Mouse (Mus musculus): ENCODE measurements around the gene Sel1l.

Sel1l gene

DNA sequence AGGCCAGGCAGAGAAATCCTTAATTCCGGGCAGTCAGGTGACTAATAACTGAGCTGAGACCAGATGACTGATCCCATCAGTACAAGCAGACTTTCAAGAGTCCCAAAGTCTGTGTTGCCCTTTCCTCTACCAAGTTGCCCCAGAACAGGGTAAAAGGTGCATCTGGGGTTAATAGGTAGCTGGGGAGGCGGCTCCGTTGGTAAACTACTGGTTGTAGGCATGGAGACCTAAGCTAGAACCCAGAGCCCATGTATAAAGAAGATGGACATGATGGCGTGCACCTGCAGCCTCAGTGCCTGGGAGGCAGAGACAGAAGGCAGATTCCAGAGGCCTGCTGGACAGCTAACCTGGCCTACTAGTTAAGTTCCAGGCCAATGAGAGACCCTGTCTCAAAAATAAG, 30.2 kb downstream of the Sel1l start:
- DNase-seq (ENCODE audit: low read depth) = no peak

DNA sequence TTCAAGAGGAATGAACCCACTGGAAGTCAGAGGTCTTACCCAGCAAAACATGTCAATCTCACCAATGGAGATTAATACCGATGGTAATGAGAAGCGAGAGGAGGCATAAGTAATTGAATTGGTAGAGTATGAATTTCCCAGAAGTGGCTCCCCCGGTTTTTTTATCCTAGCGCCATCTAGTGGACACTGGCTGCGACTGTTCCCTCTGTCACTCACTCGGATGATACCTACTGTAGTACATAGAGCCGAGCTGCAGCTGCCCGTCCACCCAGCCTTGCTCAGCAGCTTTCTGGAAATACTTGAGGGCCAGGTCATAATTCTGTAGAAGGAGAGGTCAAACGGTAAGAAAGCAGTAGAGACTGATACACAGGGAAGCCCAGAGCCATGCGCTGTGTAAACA, 33.0 kb downstream of the Sel1l start:
- DNase-seq (ENCODE audit: low read depth) = peak; percentile 67

DNA sequence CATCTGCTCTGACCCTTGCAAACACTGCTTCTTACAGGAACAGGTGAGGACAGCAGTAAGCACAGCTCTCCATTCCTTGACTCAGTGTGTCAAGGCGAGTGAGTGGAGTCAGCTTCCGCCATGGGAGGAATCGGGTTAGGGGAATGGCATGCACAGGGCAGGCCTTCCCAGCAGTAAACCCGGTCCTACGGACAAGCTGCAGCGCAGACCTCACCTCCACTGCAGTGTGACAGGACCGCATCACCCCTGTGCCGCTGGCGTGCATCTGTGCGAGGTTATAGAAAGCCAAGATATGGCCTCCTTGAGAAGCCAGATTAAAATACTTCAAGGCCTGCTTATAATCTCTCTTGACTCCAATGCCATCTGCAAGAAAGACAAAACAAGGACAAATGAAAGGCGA, 33.4 kb downstream of the Sel1l start:
- DNase-seq (ENCODE audit: low read depth) = no peak

DNA sequence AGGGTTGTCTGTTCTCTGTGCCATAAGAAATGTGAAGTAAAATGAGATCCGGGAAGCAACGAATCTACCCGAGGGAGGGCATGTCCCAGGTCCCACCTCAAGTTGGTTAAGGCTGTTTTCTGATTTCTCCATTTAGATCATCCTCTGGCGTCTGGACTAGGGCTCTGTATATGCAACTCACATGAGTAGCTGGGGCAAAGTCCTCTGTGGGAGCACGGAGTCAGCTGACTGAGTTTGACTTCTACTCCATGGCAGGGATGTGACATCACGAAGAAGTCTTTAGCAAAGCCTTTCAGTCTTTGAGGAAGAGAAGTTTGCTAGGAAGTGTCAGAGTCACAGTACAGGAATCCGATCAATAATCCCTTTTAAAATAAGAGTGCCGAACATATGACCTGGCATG, 40.0 kb downstream of the Sel1l start:
- DNase-seq (ENCODE audit: low read depth) = no peak

DNA sequence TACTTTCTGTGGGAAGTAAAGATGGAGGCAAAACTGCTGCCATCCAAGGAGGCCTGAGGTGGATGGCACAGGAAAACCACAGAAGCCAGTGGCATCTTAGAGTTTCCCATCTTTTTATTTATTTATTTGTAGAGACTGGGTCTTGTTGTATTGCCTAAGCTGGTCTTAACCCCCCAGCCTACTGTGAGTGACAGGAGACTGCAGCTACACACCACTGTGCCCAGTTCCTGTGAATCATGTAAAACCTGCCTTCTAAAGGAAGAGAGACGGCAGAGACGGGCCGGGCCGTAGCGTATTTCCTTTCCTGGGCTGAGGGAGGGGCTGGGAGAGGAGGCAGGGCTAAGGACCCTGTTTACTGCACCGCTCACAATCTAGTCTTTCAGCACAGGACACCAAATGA, 41.2 kb downstream of the Sel1l start:
- DNase-seq (ENCODE audit: low read depth) = no peak

DNA sequence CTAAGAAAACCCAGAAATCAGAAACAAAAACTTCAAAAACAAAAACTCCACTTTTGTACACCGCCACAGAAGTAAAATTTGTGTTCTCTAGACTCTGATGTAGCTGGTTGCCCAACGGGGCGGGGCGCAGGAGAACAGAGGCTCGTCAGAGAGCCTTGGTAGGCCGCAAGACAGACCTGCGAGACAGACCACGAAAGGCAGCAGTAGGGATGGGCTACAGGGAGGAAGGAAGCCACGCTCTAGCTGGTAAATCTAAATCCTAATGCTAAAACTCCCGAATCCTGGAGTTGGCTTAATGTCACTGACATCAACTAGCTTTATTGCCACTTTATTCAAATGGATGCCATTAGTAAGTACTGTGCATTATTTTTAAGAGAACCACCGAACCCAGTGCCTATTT, 41.9 kb downstream of the Sel1l start:
- no peak for DNase-seq (ENCODE audit: low read depth)

DNA sequence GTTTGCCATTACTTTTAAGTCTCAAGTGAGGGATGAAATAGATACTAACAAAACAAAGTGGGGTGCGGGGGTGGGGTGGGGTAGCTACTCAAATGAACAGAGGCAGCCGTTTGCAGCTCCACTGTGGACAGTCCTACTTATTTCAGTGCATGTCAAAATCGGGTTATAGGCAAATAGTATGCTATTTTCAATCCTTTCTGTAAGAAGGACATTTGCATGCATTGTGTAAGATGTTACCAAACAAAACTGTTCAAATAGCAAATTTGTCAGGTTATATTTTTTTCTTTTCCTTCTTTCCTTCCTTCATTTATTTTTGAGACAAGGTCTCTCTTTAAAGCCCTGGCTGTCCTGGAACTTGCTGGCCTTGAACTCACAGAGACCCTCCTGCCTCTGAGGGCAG, 44.7 kb downstream of the Sel1l start:
- no peak for DNase-seq (ENCODE audit: low read depth)

DNA sequence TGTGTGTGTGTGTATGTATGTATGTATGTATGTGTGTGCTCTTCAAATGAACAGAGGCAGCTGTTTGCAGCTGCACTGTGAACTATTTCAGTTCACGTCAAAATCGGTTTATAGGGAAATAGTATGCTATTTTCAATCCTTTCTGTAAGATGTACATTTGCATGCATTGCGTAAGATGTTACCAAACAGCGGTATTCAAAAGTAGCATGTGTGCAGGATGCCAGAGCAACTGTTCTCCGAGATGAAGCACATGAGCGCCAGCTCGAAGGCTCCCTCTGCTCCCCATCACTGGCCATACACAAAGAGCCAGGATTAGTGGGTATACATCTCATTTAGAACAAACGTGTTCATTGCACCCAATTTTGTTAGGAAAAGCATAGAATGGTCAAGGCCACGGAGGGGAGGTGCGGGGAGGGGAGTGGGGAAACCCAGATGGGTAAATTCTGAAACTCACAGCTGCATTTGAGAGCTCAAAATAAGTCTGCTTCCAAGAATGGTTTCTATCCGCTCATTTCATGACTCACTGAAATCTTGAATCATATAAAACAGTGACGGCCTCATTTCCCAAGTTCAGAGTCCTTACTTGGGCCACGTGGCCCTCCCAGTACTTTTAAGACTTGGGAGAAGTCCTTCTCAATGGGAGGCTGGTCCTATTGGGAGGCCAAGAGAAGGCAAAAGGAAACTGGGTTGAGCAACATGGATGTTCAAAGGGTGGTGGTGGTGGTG, 45.6 kb downstream of the Sel1l start:
- no peak for DNase-seq (ENCODE audit: low read depth)

DNA sequence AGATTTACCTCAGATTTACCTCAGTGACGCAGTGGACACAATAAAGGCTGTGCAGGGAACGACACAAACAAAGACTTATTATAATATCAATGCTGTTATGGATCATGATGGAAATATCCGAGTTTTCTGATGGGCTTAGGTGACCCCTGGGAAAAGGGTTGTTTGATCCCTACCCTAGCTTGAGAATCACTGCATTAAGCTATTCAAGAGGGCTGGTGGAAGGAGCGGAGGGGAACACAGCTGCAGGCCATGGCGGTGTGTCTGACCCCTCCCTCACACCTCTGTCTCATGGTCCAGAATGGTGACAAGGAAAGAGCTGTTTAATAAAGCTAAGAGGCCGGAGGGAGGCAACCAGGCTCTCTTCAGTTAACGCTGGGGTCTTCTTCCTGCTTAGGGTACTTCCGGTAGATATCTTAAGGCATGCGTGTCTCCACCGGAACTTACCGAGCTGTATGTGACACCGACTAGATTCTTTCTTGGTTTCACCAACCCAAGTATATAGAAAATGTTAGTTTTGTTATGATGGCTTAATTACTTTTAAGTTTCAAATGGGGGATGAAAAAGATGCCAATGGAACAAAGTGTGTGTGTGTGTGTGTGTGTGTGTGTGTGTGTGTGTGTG, 46.3 kb downstream of the Sel1l start:
- DNase-seq (ENCODE audit: low read depth) = no peak

DNA sequence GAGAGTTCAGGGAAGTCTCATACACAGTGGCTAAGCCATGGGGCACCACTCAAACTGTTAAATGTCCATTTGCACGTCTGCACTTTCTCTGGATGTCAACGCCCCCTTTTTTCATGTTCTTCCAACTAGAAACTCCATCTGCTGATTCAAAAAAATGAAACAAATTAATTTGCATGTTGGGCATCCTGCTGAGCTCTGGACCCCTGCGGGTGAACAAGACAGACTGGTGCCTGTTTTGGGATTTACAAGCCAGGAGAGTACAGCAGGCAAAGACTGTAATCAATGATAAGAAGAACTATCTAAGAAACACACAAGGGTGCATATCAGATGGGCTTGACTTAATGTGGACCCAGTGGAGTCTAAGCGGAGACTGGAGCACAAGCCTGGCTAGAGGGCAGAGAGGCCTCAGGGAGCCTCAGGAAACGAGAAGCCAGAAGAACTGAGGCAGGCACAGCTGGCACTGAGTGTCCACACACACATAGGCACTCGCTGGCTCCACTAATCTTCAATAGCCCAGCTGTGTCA, 48.0 kb downstream of the Sel1l start:
- no peak for DNase-seq (ENCODE audit: low read depth)

DNA sequence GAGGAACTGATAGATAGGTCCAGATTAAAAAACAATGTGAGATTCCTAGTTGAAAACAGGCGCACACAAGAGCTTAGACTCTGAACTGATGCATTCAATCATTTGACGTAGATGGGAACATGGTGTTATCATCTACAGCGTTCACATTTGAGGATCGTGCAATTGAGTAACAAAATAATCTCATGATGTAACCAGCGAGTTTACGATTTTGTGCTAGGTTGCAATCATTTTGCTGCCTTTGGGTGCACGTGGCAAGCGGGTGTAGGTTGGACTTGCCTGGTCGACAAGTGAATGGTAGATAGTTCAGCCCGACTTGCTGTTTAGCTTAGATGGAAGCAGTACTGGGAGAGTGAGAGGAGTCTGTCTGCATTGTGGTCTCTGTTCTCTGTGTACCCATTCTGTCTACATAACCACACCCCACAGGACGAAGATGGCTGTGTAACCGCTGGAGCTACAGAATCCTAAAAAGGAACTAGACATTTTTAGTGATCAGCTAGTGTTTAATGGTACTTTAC, 49.1 kb downstream of the Sel1l start:
- no peak for DNase-seq (ENCODE audit: low read depth)

DNA sequence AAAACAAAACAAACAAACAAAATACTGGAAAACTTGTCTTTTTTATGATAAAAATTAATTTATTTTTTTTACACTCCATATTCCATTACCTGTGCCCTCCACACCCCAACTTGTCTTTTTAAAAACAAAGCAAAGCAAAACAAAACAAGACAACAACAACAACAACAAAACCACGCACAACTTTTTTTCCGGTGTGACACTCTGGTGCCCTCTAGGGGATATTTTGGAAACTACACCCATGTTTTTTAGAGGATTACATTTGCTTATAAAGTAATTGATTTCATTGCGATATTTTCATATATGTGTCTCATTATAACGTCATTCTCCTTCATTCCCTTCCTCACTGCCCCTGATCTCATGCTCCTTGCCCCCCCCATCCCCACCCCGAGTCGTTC, 49.6 kb downstream of the Sel1l start:
- DNase-seq (ENCODE audit: low read depth) = peak; percentile 66

DNA sequence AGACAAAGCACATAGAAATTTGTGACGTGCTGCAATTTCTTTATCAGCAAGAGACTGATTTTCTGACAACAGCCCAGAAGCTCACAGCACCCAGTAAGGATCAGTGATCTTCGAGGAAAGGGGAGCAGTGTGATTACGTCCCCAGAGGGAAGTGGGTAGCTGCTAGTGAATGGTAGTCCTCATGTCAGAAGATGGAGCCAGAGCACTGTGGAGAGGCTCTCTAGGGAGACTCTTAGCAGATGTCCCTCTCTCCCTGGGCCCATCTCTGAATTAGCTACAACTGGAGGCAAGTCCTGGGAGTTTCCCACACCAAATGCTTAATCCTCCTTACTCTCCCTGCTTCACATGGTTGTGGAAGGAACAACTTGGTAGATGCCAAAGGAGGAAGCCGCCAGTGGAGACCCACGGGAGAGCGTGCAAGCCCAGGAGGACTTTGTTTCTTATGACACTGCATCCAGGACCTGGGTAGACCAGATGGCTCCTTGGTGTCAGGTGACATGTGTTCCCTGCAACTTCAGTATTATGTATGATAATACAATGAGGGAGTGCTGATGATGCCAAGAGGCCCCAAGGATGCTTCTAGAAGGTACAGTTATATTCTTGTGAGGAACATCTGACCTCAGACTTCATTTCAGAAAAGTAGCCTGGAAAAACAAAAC, 50.1 kb downstream of the Sel1l start:
- peak; percentile 35 for DNase-seq (ENCODE audit: low read depth)

DNA sequence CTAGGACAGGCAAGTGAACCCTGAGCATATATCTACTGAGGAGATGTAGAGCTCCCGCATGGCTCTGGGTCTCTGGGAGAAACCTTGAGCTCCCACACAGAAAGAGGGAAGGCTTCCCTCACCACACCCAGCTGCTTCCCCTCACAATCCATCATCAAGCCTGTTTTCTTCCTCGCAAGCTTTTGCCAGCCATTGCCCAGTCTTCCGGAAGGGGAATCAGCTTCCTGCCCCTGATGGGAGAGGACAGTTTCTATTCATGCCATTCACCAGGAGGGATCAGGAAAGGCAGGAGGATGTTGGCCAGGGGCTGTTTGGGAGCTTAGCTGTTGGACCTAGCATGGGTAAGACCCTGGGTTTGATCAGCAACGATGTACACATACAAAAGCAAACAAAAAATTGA, 52.2 kb downstream of the Sel1l start:
- no peak for DNase-seq (ENCODE audit: low read depth)

DNA sequence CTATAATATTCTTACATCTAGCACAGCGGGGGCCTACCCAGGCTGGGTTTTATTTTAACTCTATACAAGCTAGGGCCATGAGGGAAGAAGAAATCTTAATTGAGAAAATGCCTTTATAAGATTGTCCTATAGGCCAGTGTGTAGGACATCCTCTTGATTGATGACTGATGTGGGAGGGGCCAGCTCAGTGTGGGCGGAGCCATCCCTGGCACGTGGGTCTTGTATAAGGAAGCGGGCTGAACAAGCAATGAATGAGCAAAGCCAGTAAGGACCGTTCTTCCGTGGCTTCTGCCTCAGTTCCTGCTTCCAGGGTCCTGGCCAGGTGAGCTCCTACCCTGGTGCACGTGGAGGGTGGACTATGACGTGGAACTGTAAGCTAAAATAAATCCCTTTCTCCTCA, 55.7 kb downstream of the Sel1l start:
- no peak for DNase-seq (ENCODE audit: low read depth)

DNA sequence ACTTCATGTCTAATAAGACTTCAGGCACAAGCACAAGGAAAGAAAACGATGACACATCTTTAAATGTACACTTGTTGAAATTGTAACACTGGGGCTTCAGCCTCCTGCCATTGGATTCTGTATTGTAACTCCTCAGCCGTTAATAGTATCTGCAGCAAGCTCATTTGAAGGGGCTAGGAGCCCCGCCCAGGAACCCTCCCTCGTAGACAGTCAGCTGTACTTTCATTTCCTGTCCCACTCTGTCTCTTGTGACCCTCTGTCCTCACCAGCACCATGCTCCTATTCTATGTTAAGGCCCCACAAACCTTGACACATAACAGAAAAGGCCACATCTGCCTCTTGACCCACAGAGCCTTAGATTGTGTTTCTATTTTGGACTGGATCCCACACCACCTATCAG, 57.1 kb downstream of the Sel1l start:
- DNase-seq (ENCODE audit: low read depth) = no peak

DNA sequence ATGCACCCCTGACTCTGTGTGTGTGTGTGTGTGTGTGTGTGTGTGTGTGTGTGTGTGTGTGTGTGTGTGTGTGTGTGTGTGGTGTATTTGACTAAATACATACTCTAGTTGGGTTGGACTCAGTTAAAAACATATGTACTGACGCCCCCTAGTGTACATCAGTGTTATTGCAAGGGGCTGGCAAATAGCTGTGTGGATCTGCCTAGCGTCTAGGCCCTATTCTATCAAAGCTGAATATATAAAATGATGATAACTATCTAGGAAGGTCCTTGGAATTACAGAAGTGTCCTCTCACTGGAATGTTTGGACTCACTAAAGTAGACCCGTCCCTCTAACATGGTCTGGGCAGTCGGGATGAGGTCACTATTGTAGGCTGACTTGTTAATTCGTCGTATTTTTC, 59.2 kb downstream of the Sel1l start:
- peak; percentile 81 for DNase-seq (ENCODE audit: low read depth)

DNA sequence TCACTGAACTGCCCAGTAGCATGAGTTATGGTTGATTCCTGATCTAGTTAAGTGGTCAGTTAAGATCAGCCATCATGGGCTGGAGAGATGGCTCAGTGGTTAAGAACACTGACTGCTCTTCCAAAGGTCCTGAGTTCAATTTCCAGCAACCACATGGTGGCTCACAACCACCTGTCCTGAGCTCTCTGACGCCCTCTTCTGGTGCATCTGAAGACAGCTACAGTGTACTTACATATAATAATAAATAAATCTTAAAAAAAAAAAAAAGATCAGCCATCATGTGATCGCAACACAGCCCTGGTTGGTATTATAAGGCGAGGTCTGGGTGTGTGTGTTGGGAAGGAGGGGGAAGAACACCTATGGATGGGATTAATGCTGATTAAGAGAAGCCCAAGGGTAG, 60.5 kb downstream of the Sel1l start:
- peak; percentile 43 for DNase-seq (ENCODE audit: low read depth)

DNA sequence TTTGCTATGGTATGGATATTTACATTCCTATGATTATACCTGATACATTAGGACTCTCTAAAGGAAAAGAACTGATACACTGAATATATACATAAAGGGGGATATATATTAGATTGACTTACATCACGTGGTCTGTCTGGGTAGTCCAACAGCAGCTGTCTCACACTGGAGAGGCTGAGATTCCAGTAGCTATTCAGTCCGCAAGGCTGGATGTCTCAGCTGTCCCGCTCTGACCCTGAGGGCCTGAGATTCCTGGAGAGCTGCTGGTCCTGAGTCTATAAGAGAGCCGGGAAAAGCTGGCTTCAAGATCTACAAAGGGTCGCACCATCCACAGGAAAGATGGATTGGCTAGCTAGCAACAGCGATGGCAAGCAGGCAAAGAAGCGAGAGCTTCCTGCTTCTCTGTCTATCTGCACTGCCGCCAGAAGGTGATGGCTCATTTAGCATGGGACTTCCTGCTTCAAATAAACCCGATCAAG, 61.0 kb downstream of the Sel1l start, which contains the start of gene Ston2:
Ston2 (minus strand) TSS at position 429 of the 479 bp plus-strand sequence.
- no peak for DNase-seq (ENCODE audit: low read depth)

DNA sequence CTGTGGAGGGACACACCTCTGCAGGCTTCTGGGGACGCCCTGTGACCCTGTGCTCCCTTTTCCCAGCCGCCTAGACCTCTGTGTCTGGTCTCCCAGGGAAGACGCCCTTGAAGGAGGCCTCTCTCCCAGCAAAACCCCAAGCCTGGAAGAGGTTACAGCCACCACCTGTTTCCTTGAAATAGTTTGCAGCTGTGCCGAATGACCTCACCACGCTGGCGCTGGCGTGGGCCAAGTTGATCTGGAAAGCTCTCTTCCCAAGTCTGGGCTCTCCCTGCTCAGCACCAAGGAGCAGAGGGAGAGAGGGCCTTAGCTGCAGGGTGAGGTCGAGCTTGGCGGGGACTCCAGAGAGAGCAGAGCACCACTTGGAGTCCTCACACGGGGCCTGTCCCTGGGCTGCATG, 62.6 kb downstream of the Sel1l start:
- DNase-seq (ENCODE audit: low read depth) = no peak

DNA sequence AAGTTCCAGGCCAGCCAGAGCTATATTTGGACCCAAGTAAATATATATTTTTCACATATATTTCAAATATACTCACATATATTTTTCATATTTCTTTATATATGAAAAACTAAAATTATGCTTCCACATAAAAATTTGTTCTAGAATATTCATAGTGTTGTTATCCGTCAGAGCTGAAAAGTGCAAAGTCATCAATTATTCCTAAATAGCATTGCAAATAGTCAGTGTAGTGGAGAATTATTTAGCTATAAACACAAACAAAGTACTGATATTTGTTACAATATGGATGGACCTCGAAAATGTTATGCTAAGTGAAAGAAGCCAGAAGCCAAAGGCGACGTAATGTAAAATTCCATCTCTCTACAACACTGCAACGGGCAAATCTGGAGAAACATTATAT, 67.5 kb downstream of the Sel1l start:
- DNase-seq (ENCODE audit: low read depth) = no peak

DNA sequence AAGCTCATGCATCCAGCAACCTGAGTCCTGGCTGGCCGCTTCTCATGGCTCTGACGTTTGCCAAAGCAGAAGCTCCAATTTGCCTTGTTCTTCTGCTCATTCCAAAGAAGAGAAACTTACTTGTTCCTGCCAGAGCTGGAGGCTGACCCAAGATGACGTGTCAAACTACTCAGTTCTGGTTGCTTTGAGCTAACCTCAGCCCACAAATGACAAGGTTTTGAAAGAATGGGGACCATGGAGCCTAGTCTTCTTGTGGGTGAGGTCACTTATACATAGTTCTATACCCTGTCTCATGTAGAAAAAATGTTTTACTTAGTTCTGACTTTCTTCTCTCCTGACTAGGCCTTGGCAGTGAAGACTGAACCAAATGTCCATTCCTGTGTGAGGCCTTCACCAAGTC, 68.4 kb downstream of the Sel1l start:
- DNase-seq (ENCODE audit: low read depth) = no peak

DNA sequence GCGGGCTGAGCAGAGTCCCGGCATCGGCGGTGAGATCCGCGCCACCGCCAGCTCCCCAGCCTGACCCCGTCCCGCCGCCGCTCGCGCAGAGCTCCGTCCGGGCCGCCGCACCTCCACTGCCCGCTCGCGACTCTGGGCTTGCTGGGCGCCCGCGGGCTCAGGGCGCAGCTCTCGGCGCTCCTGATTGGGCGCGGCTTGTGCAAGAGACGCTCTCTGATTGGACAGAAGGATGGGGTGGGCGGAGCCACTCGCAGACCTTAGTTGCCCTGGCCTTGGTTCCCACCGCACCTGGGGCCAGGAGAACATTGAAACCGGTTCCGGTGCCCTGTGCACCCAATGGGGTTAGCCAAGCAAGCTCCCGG, 70.0 kb downstream of the Sel1l start:
- DNase-seq (ENCODE audit: low read depth) = peak; percentile 80

Measured in naive thymus-derived CD4-positive, alpha-beta T cell, adult 2 months (primary cell).